Mouse (Mus musculus) brain, embryonic 14.5 days (tissue): ENCODE data around the gene Trim17. TPM values are rescaled to one million over a fixed set of nuclear protein-coding genes. Genes with fewer than 3 reads are reported as not detected.
A peak's percentile ranks its signal among the peaks of the same experiment; 100 is the strongest.

ENCODE experiments used
- DNase-seq: peaks from one replicate; pipeline ENCODE4 v3.0.0-alpha.2; 2011; ENCODE audit warnings: low read depth
- CTCF ChIP-seq: fragments of 200-500 bp; IDR thresholded peaks from 2 replicates; pipeline ENCODE4 v1.5.1; 2012; ENCODE audit warnings: inconsistent platforms, mild to moderate bottlenecking, moderate library complexity, borderline replicate concordance; ENCODE audit not compliant: insufficient read depth, insufficient read length; ENCODE audit errors: extremely low read depth
- POLR2A ChIP-seq: fragments of 200-500 bp; IDR thresholded peaks from 2 replicates; pipeline ENCODE4 v1.6.1; 2012; ENCODE audit warnings: mild to moderate bottlenecking, inconsistent platforms, borderline replicate concordance; ENCODE audit not compliant: poor library complexity, insufficient read depth, insufficient read length, severe bottlenecking; ENCODE audit errors: extremely low read depth
- polyA plus RNA-seq: library from polyadenylated mRNA; depleted of rRNA; stranded (reverse); fragments of >200 nt; gene quantifications from 2 replicates; pipeline ENCODE4 v1.2.3, GENCODE M21; 2012

Gene Trim17
- polyA plus RNA-seq, 1 experiment: 2.2 TPM

DNA sequence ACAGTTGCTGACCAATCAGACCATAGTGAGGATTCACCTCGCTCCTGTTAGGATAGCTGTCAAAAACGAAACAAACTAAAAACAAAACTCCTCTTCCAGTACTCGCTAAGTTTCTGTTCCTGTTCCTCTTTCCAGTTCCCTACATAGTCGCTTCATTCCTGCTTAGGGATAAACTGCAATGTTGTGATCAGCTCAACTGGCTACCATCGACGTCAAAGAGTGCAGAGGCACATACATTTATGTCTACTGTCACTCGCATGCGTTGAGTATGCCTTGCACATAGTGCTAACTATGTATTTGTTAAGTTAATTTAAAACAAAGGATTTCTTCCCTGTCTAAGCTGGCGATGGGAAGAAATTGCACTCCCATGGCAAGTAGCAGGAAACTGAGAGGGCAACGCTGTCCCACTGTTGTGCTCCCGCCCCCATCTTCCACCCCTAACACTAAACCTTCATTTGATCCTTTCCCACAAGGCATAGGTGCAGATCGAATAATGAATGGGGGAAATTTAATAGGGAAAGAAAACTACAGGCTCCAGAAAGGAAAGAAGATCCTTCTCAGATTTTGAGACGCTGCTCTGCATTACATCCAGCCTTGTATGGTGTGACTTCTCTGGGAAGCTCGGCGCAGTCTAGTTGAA, 4.8 kb downstream of the Trim17 start:
- DNase-seq: no peak
- TF ChIP-seq CTCF (no peak), POLR2A (no peak)

DNA sequence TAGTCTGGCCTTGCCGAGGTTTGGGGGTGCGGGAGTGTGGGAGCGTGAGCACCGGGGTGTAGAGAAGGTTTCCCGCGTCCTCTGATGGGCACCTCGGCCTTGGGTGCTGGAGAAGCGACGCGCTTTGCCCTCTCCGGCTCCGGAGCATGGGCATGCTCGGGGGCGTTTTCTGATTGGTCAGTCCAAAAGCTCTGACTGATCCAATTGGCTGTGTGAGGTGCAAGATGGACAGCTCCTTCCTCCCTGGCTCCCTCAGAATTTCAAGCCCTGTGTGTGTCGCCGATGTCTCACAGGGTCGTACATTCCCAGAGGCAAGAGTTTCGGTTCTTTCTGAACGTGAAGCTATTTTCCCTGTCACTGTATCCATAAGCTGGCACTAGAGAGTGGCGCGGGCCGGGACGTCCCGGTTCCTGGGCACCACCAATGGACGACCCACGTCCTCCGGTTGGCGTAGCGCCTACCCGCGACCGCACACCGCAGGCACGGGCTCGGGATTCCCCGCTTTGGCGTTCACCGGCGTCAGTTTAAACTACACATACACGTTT, 5.5 kb downstream of the Trim17 start:
- DNase-seq: peak; percentile 93
- TF ChIP-seq CTCF: peak; percentile 31; the same call in 1 of the 2 replicates
- TF ChIP-seq POLR2A: no peak

GRCm38 (mm10) chr11:58961364-58962177, 7.1 kb downstream of the Trim17 start:
- DNase-seq: no peak

DNA sequence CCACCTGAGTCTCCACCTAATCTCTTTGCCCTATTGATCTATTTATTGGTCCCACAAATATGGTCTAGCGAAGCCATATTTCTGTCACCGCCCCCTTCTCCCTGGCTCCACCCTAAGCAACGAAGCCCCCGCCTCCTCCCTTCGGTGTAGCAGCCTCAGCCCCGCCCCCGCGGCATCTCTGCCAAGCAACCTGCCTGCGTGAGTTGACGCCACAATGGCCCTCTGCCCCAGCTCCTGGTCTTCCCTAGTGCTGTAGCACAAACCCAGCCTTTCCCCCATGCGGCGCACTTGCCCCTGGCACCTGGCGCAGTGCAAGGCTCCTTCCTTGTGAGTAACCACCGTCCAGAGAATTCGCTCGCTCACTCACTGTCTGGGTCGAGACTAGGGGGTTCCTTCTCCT, 9.1 kb downstream of the Trim17 start:
- DNase-seq: peak; percentile 46
- TF ChIP-seq CTCF: no peak
- TF ChIP-seq POLR2A: no peak

More at GRCm38 (mm10) chr11:58961364-58962177, 7.1 kb downstream of the Trim17 start:
- TF ChIP-seq POLR2A: no peak
- TF ChIP-seq CTCF: no peak

DNA sequence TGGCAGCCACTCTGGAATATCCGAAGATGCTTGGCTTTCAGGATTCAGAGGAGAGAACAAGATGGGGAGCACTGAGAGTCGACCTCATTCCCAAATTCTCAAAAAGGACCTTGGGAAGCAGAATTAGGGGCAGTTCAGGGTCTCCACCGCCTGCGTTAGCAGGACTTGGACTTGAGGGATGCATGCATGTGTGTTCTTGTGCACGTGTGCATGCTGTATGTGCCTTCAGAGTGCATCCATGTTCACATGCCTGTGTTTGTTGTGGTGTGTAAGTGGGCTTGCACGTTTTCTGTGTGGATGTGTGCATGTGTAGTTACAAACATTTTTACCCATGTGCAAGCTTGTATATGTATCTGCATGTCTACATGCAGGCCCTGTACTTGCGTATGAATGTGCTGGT, 9.7 kb downstream of the Trim17 start:
- DNase-seq: no peak
- TF ChIP-seq CTCF (no peak), POLR2A (no peak)

- no peak for TF ChIP-seq CTCF
- no peak for TF ChIP-seq POLR2A
These were observed 10.7 kb downstream of the Trim17 start for GRCm38 (mm10) chr11:58965001-58965760.

DNA sequence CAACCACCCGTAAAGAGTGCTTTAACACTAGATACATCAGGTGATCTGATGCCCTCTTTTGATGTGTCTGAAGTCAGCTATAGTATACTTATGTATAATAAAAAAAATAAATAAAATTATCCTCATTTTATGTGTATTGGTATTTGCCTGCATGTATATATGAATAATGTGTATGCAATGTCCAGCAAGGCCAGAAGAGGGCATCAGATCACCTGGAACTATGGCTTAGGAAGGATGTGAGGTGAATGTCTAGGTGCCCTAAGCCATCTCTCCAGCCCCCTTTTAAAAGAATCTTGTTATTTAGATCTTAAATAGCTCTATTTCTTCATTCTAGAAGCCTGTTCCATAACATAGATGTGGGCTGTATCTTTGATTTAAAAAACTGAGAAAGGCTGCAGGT, 12.9 kb downstream of the Trim17 start:
- DNase-seq: no peak
- TF ChIP-seq POLR2A (no peak), CTCF (peak; percentile 22; the same call in 1 of the 2 replicates)

More at GRCm38 (mm10) chr11:58965001-58965760, 10.7 kb downstream of the Trim17 start:
- DNase-seq: no peak

DNA sequence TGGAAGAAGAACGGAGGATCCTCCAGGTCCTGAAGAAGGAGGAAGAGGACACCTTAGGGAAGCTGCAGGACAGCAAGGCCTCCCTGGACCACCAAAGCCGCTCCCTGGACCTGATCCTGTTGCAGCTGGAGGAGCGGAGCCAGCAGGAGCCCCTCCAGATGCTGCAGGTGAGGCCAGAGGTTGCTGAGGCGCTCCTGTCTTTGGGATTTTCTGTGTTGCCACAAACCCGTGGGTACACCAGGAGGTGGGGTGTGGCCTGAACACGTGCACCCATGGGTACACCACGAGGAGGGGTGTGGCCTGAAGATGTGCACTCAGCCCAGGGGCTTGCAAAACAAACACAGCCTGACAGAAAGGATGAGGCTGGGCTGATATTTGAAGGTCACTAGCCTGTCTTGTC, 14.1 kb downstream of the Trim17 start:
- DNase-seq: no peak
- no peak for TF ChIP-seq POLR2A
- no peak for TF ChIP-seq CTCF

DNA sequence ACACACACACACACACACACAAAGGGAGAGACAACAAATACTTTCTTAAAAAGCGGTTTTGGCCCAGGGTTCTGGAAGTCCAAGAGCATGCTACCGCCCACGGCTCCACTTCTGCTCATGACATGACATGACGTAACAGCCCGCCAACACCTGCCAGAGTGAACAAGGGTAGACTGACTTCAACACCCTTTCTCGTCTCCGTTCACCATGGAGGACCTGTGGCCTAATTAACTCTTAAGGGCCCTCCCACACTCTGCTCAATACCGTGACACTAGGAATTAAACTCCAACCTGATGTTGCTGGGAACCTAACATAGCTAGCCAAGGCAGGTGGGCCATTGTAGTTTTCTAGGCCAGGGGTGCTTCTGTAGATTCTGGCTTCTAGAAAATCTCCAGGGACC, 14.5 kb downstream of the Trim17 start:
- no peak for TF ChIP-seq CTCF
- no peak for TF ChIP-seq POLR2A
- no peak for DNase-seq

DNA sequence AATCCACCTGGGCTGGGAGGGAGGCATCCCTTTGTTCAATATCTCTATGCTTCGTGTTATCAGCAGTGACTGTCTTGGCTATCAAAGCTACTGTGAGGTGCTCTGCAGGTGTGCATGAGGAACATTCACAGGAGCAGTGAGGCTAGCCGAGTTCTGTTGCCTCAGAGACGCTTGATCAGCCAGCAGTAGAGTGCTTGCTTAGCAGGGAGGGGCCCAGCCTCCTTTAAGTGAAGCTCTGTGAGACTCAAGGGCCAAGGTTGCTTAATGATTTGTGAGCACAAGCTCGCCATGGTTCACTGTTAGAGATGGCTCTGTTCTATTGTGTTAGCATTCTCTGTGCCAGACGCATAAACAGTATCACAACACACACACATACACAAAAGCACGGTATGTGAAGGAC, 15.2 kb downstream of the Trim17 start:
- no peak for DNase-seq
- TF ChIP-seq CTCF (no peak), POLR2A (no peak)
